Mouse (Mus musculus): ENCODE results near the gene Optn.

DNA sequence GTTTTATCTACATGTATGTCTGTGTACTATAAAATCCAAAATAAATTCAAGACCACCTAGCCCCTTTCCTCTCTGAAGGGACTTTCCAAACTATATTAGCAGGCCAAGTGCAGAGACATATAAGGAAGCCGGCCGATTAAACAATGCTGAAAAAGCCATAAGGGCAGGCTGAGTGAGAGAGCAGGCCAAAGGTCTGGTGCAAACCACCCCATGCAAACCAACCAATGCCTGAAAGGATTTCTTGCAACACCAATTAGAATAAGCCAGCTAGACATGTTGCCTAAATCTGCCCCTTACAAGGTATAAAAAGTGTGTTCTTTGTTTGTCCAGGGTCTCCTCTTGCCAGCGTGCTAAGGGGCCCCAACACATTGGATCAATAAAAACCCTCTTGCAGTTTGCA lies 23.8 kb upstream of the Optn start:
- no peak for TF ChIP-seq CTCF (IDR thresholded peaks at IDR 0.05; ENCODE audit: low read depth)
- TF ChIP-seq EP300 (optimal IDR thresholded peaks at IDR 0.05), result no peak
